Mouse (Mus musculus) left cerebral cortex, postnatal 14 days (tissue): ENCODE results near the gene Plch1. TPM values are rescaled to one million over a fixed set of nuclear protein-coding genes. Genes with fewer than 3 reads are reported as not detected.

Experiments
- DNase-seq, 2 experiments: peaks; one replicate each; pipeline ENCODE4 v3.0.0; 2021 to 2022; ENCODE audit warnings: low spot score in 2 of 2, mixed read lengths in 1 of 2
- intact Hi-C: fragments of 180-260 bp; cut with DNase I; formaldehyde crosslinking; loops from one replicate; pipeline ENCODE4 v1.15.1; 2025
- long read RNA-seq, 2 experiments: library from polyadenylated mRNA; stranded (forward); transcript quantifications; one replicate each; pipeline ENCODE4 v2.0.0; 2021
- total RNA-seq, 2 experiments: library from RNA; stranded (reverse); gene quantifications; 2 replicates each; pipeline ENCODE4 v1.2.3; 2021

Gene Plch1
- 1 to 10 TPM; 6.0 to 8.4 TPM for total RNA-seq
- long read RNA-seq, experiment 1, partial matches to known transcripts: 0 of 1 reads
- long read RNA-seq, experiment 1, other reads (novel, unspliced or antisense): 1 of 1 reads
- long read RNA-seq, experiment 2, partial matches to known transcripts: 1 of 2 reads
- long read RNA-seq, experiment 2, other reads (novel, unspliced or antisense): 1 of 2 reads

- intact Hi-C loops: no loop called here
- peak; percentile 46 to 57 for DNase-seq
Observed at GRCm38 (mm10) chr3:63899309-63899695, at the start of gene Plch1. Gene Plch1, minus strand, starts transcription at chr3:63899472.

DNA sequence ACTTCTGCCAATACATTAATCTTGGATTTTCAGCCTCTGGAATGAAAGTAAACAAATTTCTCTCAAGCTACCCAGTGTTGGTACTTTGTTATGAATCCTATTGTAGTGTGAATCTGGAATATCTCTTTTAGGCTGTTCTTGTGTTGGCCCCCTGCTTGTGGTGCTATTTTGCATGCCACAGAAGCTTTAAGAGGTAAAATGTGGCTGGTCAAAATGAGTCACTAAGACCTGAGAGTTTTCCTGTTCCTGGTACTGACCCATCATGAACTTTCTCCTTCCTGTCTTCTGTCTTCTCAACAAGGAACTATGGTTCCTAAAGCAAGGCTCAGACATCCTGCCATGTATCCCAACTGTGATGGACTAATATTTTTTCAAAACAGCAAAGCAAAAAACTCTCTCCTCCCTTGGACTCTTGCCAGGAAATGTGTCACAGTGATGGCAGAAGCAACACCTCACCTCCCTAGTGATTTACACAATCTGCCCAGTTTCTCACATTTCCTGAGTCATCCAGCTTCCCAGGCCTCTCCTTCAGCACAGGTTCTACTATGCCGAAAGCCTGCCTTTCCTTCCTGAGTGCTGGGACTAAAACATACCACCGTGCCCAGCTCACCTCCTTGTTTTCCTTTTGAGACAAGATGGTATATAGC is 42.1 kb upstream of the Plch1 start:
- intact Hi-C loops: no loop called here
- peak; percentile 56 to 78 for DNase-seq

DNA sequence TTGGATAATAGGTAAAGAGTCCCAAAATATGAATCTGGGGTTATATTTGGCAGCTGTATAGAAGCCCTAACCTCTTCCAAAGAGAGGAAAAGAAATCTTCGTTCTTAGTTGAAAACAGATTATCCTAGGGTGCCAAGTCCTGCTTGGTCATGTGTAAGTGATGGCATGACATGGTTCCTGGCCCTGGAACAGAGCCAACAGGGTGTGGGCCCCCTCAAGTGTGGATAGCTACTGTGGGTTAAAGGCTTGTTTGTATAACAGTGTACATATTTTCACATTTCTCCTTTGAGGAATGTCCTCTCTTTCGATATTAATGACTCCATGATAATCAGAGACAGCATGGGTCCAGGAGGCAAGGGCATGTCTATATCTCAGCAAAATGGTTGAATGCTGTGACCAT is 39.7 kb upstream of the Plch1 start:
- intact Hi-C loops: no loop called here
- DNase-seq: no peak

GRCm38 (mm10) chr3:63928878-63929859 is 29.9 kb upstream of the Plch1 start, which contains the start of gene E130311K13Rik:
Gene E130311K13Rik, minus strand, starts transcription at chr3:63929472.
- DNase-seq: peak; percentile 87 to 92
- intact Hi-C loops: no loop called here

GRCm38 (mm10) chr3:63919634-63920033 is 20.4 kb upstream of the Plch1 start:
- intact Hi-C loops: no loop called here
- no peak for DNase-seq

DNA sequence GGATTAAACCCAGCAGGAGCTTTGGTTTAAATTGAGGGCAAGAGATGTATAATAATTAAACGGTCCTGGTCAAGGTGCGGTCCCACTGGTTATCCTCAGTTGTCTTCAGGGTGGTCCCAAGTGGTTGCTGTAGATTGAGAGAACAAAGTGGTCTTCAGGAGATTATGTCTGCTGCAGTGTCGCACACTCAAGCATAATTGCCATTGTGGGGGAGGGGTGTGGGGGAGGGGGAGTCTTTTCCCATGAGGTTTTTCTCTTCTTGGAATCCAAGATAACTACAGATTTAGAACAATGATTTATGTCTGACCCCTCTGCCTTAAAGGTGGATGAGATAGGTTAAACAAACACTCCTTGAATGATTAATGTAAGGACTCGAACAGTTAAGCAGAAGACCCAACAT is 11.0 kb upstream of the Plch1 start:
- intact Hi-C loops: no loop called here
- no peak for DNase-seq

DNA sequence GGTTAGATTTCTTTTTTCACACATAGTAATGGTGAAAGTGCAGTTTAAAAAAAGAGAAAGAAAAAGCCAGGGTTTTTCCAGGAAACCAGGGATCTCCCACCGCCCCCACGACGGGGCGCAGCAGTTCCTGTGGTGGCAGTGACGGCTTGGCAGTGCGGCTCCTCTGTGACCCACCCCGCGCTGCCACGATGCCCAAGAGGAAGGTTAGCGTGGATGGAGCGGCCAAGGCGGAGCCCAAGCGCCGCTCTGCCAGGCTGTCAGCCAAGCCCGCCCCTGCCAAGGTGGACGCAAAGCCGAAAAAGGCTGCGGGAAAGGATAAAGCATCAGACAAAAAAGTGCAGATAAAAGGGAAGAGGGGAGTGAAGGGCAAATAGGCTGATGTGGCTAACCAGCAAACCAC is 6.0 kb upstream of the Plch1 start:
- intact Hi-C loops: no loop called here
- DNase-seq: no peak

DNA sequence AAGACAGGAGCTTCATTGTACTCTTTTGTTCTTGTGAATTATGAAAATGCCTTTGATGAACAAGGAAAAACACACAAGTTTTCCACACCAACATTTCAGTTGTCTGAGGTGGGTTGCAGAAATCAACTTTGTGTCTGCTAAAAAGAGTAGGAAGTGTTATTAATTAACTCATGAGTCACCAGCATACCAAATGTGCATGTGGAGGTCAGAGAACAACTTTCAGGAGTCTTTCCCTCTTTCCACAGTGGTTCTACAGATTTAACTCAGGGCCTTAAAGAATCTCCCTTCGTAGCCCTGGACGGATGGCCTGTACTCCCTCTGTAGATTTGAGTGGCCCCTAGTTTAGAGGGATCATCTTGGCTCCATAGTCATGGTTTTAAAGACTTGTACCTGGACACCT is 4.9 kb upstream of the Plch1 start:
- intact Hi-C loops: no loop called here
- no peak for DNase-seq

DNA sequence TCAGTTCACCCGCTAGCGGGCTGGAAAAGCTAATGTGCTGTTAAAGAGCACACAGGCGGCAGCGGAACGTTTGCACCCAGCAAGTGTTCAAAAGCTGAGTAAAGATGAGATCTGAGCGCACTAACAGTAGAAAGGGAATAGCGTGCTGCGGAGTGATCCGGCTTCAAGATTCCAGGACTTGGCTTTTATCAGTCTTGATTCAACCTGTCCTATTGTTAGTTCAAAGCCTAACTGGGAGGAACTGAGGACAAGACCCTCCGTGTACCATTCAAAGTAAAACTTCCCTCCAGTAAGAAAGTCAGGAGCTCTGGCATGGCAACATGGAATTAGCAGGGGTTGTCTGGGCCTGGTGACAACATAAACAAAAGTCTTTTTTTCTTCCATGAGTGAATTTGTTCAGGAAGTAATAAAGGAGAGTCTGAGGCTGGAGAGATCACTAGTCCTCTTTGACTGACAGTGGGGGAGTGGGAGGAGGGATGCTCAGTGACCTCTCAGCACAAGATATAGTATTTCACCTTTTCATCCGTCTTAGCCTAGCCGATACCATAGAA is 824 bp upstream of the Plch1 start:
- DNase-seq: peak; percentile 9 to 10
- intact Hi-C loops: no loop called here

DNA sequence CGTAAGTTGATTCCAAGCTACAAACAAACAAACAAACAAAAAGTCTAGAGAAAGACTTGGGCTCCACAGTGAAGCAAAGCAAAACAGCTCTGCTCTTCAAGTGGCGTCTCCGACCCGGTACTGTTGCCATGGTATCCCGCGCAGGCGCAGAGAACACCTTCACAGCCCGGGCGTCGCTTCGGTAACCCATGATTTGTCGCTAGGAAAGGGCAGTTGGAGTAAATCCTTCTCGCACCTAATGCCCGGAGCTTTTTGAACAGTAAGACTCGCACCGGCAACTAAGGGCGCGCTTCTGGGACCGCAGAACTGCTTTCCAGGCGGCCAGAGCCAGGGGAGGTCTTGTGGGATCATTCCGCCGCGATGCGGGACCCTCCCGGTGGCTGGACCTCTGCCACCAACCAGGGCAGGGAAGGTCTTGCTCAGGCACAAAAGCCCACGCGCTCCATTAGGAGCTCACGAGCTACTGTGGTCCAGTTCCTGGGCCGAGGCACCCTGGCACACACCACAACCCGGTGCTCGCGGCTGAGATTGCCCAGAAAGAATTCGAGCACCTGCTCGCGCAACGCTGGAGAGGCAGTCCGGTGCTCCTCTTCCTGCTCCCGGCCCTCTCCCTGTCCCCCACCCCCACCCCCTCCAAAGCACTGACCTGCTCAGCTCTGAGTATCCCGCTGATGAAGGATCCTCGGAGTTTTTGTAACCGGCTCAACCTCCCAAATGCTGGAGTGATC is 527 bp downstream of the Plch1 start:
- intact Hi-C loops: no loop called here
- peak; percentile 83 to 87 for DNase-seq

DNA sequence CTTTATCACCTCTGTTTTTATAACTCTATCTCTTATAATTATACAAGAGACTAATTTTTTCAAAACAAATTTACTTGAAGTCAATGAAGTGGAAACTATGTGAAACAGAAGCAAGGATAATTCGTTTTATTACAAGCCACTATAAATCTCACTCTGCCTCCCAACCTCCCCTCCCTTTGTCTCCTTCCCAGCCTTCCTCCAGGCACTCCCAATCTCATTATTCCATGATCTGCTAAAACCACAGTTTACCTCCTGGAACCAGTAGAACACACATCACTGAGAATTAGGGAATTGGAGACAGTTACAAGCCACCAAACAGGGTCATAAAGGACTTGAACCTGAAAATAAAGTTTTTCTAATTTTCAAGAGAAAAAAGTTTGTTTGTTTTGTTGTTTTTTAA is 2.1 kb downstream of the Plch1 start:
- no peak for DNase-seq
- intact Hi-C loops: no loop called here

GRCm38 (mm10) chr3:63896303-63896702 is 3.0 kb downstream of the Plch1 start:
- intact Hi-C loops: no loop called here
- no peak for DNase-seq

DNA sequence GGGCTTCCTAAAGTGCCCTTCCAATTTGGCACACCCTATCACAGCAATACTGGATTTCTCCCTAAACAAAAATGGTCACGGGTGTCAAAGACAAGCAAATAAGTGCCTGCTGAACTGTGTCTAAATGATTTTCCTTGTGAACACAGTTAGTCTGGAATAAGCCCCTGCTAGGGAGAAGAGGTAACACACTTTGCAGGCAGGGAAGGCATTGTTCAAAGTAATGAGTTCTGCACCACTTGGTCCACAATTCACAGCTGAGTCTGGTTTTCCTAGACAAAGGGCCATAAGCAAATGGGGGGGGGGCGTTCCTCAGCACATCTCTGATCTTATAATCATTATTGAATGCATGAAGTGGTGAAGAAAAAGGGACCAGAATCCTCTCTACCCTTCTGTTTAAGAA is 3.5 kb downstream of the Plch1 start:
- intact Hi-C loops: no loop called here
- no peak for DNase-seq

- no peak for DNase-seq
- intact Hi-C loops: no loop called here
Observed at GRCm38 (mm10) chr3:63893677-63894076, 5.6 kb downstream of the Plch1 start.

DNA sequence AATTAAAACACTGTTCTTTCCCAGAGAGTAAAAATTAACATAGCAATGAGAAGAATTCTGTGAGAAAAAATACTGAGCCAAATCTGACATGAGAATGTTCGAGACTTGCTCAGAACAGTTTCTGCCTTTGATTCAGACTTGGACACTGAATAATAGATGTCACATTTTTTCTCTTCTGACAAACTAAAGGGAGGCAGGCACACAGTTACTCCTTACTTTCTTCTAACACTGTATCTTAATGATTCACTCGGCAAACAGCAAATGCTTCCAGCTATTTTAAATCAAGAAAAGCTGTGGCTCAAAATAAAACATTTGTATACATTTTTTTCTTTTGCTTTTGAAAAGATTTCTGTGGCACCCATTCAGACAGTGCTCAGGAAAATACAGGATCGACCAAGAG is 7.1 kb downstream of the Plch1 start:
- DNase-seq: peak in 1 of 2 experiments; percentile 28
- intact Hi-C loops: no loop called here

- DNase-seq: no peak
- intact Hi-C loops: no loop called here
Observed at GRCm38 (mm10) chr3:63881065-63881464, 18.2 kb downstream of the Plch1 start.

DNA sequence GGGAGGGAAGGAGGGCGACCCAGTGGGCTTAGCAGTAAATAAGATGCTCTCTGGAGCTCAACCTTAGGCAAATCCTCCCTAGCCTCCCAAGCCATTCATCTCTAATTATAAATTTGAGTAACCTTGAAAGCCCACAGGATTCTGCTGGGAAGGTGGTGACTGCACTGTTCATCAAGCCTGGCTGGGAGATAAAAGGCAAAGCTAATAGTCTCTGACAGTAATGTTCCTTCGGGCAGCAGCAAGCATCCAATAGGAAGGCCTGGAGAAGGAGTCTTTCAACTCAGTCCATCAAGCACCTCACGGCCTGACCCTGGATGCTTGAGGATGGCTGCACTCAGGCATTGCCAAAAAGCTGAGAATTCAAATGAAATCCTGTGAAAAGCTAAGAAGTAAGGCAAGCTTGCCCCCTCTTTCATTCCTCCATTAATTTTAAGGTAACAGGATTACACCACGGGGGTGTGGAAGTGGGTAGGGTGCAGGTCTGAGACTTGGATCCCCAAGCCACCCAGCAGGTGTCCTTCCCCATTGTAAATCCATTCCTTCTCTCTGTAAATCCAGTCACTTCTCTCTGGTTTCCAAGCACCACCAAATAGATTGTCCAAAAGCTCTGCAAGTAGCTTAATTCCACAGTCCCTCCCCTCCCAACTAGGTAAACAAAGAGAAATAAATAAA is 20.1 kb downstream of the Plch1 start:
- DNase-seq: no peak
- intact Hi-C loops: no loop called here

- intact Hi-C loops: no loop called here
- no peak for DNase-seq
Observed at GRCm38 (mm10) chr3:63872818-63873217, 26.5 kb downstream of the Plch1 start.

DNA sequence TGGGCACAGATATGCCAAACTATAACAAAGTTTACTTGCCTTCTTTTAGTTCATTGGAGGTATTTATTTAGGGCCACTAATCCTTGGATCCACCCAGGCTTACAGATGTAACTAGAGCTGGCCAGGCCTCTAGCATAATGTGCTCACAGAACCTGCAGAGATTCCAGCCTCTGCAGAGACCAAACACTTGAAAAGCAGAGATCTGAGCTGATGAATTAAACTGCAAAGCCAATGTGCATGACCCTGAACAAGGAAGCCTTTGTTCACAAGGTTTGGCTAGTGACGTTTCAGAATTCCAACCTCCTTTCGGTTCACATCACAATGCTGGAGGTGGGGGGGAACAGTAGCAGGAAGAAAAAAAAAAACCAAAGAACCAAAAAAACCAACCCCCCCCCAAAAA is 28.0 kb downstream of the Plch1 start:
- intact Hi-C loops: no loop called here
- no peak for DNase-seq
